Mouse (Mus musculus): ENCODE measurements at regions not wholly inside any gene's neighbourhood (a gene's known extent, or its start where the extent isn't known, plus 50 kb on each side); places are given as distances from the start of the nearest gene placed in this dataset.

DNA sequence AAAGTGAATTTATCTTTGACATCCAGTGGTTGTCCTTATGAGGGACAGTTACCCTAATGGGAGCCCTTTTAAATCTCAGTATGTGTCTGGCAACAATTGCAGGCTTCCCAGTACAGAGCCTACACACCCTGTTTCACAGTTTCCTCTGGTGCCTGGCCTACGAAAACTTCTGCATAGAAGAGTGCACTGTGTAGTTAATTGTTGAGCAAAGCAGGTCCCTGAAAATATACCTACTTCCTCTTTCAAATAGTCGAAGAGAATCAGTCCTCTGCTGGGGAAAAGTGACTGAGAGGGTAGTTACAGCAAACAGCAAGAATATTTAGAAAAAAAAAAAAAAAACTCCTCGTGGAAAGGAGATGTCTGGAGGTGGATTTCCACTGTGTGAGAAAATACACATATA, 110.6 kb downstream of the Atp6v1g3 start:
- Histone ChIP-seq H3K27ac (ENCODE audit: insufficient read depth, low read length) (no peak overlapping the region), H3K4me3 (ENCODE audit: insufficient read depth, low read length) (no peak overlapping the region), H3K4me1 (ENCODE audit: control insufficient read depth, insufficient read depth, low read length) (no peaks in the 10 kb centered on the region)
- no peak for TF ChIP-seq CTCF (IDR thresholded peaks at IDR 0.05; ENCODE audit: borderline replicate concordance, insufficient read depth, low read length)
- no peak for TF ChIP-seq POLR2A (IDR thresholded peaks at IDR 0.05; ENCODE audit: low read depth, low read length)

DNA sequence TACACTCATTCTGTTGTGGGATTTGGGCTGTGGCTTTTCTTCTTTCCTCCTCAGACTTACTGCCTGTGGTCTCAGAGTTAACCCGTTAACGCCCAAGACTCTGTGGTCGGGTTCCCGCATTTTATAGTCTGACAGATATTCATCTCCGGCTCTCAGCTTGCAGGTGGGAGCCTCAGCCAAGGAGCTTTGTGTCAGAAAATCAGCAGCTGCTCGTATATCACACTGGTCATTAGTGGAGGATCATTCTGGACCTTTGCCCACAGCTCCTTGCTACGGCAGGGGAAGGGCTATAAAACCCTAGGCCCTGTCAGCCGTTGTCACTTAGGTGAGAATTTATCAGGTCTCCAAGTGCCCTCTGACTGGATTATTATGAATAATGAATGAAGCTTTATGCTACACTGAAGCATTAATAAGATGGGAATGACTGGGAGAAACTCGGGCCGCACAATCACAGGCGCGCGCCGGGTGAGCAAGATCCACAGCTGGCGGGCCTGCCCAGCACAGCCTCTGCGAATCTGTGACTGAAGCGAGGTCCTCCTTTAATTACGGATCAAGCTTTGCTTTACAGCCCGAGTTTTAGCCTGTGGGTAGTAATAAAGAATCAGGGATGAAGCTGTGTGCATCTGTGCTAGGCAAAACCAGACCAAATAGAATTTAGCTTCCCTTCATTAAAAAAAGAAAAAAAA, 111.8 kb downstream of the Atp6v1g3 start:
- TF ChIP-seq CTCF (IDR thresholded peaks at IDR 0.05; ENCODE audit: borderline replicate concordance, insufficient read depth, low read length) = no peak
- TF ChIP-seq POLR2A (IDR thresholded peaks at IDR 0.05; ENCODE audit: low read depth, low read length) = no peak
- no peaks in the 10 kb centered on the region for H3K4me1 ChIP-seq (ENCODE audit: control insufficient read depth, insufficient read depth, low read length)
- no peak overlapping the region for H3K4me3 ChIP-seq (ENCODE audit: insufficient read depth, low read length)
- H3K27ac ChIP-seq (ENCODE audit: insufficient read depth, low read length) = no peak overlapping the region

DNA sequence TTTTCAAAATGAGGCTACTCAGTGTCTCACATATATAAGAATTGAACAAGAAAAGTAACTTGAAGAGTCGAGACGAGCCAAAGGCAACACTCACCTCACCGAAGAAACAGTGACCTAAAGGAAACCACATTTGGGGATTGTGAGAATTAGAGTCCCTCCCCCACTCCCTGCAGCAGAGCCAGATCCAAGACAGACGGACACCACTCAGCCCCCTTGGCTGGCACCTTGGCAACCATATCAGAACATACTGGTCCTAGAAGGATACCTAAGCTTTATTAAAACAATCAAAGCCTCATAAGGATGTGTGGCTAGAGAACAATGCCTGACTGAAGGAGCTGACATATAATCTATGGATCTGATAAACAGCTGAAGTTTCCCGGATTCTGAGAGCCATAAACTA, 112.5 kb downstream of the Atp6v1g3 start:
- no peak overlapping the region for H3K4me3 ChIP-seq (ENCODE audit: insufficient read depth, low read length)
- H3K27ac ChIP-seq (ENCODE audit: insufficient read depth, low read length) = no peak overlapping the region
- TF ChIP-seq CTCF (IDR thresholded peaks at IDR 0.05; ENCODE audit: borderline replicate concordance, insufficient read depth, low read length) (no peak), POLR2A (IDR thresholded peaks at IDR 0.05; ENCODE audit: low read depth, low read length) (no peak)
- H3K4me1 ChIP-seq (ENCODE audit: control insufficient read depth, insufficient read depth, low read length) = no peaks in the 10 kb centered on the region

DNA sequence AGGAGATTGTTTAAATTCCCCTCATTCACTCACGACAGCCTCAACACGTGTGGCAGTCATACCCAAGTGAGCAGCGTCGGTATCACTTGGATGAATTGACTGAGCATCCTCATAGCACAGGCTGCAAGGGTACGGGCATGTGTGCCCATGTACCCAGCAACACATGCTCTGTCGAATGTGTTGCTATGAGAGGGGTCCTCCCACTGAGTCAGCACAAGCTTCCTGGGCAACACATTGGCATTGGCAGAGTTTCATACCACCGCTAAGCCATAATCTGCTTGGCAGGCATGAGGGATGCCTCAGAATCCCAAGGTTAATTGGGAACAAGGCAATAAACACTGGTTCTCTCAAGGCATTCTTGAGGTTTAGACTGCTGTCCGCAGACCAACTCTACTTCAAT, 115.1 kb downstream of the Atp6v1g3 start:
- no peaks in the 10 kb centered on the region for H3K4me1 ChIP-seq (ENCODE audit: control insufficient read depth, insufficient read depth, low read length)
- TF ChIP-seq POLR2A (IDR thresholded peaks at IDR 0.05; ENCODE audit: low read depth, low read length) (no peak), CTCF (IDR thresholded peaks at IDR 0.05; ENCODE audit: borderline replicate concordance, insufficient read depth, low read length) (no peak)
- no peak overlapping the region for H3K4me3 ChIP-seq (ENCODE audit: insufficient read depth, low read length)
- H3K27ac ChIP-seq (ENCODE audit: insufficient read depth, low read length) = no peak overlapping the region

DNA sequence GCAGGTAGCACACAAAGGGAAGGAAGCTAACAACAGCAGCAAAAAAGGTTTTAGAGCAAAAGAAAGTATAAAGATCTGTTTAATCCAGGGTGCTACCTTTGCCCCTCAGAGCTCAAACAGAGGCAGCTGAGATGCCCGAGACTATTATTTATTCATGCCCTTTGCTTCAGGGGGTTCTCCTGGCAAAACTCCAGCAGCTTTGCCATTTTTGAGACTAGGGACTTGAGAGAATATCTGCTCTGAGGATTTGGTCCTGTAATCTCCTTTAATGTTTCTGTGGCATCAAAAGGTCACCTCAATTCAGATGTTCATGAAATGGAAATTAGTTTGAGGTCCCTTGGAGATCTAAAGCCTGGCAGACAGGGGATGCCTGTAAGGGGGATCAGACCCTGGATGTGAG, 116.1 kb downstream of the Atp6v1g3 start:
- H3K27ac ChIP-seq (ENCODE audit: insufficient read depth, low read length) = no peak overlapping the region
- no peak overlapping the region for H3K4me3 ChIP-seq (ENCODE audit: insufficient read depth, low read length)
- no peak for TF ChIP-seq POLR2A (IDR thresholded peaks at IDR 0.05; ENCODE audit: low read depth, low read length)
- H3K4me1 ChIP-seq (ENCODE audit: control insufficient read depth, insufficient read depth, low read length) = no peaks in the 10 kb centered on the region

DNA sequence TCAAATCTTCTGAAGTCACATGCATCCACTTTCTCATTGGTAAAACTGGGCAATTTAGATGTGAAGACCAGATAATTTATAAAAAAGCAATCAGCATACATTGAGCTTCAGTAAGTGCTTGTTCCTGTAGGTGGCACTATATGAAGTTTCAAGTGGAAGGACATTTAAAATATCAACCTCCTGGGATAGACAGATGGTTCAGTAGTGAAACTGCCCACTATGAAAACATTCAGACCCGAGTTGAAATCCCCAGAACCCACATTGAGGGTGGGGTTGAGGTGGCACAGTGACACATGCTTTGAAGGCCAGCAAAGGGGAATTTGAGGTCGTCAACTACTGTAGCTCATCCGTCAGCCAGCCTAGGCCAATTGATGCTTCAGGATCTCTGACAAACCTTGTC, 145.1 kb downstream of the Atp6v1g3 start:
- TF ChIP-seq POLR2A (IDR thresholded peaks at IDR 0.05; ENCODE audit: low read depth, low read length) (no peak), CTCF (IDR thresholded peaks at IDR 0.05; ENCODE audit: borderline replicate concordance, insufficient read depth, low read length) (no peak)
- Histone ChIP-seq H3K4me3 (ENCODE audit: insufficient read depth, low read length) (no peak overlapping the region), H3K27ac (ENCODE audit: insufficient read depth, low read length) (no peak overlapping the region), H3K4me1 (ENCODE audit: control insufficient read depth, insufficient read depth, low read length) (no peaks in the 10 kb centered on the region; the same call in 1 of the 2 replicates)

DNA sequence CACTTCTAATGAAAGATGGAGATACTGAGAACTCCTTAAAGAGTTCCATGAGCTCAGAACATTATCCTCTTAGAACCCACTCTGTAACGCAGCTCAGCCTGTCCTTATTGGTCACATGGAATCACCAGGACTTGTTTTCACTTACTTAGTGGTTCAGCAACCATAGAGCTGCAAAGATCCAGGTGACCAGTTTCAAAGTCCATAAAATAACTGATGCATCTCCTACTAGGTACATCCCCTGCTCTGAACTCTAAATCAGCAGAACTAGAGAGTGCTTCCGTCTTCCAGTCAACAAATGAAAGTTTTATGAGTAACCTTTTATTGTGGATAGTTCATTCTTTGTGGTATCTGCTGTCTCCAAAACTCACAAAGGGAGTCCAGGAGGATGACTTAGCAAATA, 153.9 kb downstream of the Atp6v1g3 start:
- no peaks in the 10 kb centered on the region; the same call in 1 of the 2 replicates for H3K4me1 ChIP-seq (ENCODE audit: control insufficient read depth, insufficient read depth, low read length)
- no peak for TF ChIP-seq POLR2A (IDR thresholded peaks at IDR 0.05; ENCODE audit: low read depth, low read length)
- no peak for TF ChIP-seq CTCF (IDR thresholded peaks at IDR 0.05; ENCODE audit: borderline replicate concordance, insufficient read depth, low read length)
- no peak overlapping the region for H3K27ac ChIP-seq (ENCODE audit: insufficient read depth, low read length)
- H3K4me3 ChIP-seq (ENCODE audit: insufficient read depth, low read length) = no peak overlapping the region
